Comparison of ENCODE assay signal across 16 mouse cellular contexts in genomic region chr19:10108129-10108528, GRCm38 (mm10).
"Had no signal": no experiment of that assay in that cellular context is flagged by ENCODE, and none has a peak within 500 bp of the region (broad histone marks: within the 10 kb centered on the region; RNA-seq: fewer than 3 reads in every experiment).

No protein-coding gene starts in this region.

- H3K36me3 ChIP-seq: midbrain, embryonic 10.5 days; midbrain, embryonic 13.5 days; neural tube, embryonic 13.5 days; neural tube, embryonic 15.5 days; stomach, embryonic 15.5 days had no signal

- H3K4me2 ChIP-seq: lung, embryonic 14.5 days; midbrain, embryonic 13.5 days; neural tube, embryonic 13.5 days; neural tube, embryonic 15.5 days; stomach, embryonic 15.5 days had no signal

- DNase-seq: lung, adult 18-20 months; lung, embryonic 14.5 days; lung, postnatal 10 days; lung, postnatal 4 days; right cerebral cortex, postnatal 14 days; thymus, adult 2 months; thymus, postnatal 25 days; thymus, postnatal 4 days had no signal

- H3K4me3 ChIP-seq: midbrain, embryonic 10.5 days; midbrain, embryonic 13.5 days; myocyte; neural tube, embryonic 13.5 days; neural tube, embryonic 15.5 days; stomach, embryonic 15.5 days had no signal

- H3K9ac ChIP-seq: lung, embryonic 14.5 days; midbrain, embryonic 13.5 days; neural tube, embryonic 13.5 days; neural tube, embryonic 15.5 days; stomach, embryonic 15.5 days had no signal

- ATAC-seq: midbrain, embryonic 13.5 days; midbrain, embryonic 16.5 days had no signal

- H3K9me3 ChIP-seq: midbrain, embryonic 10.5 days; midbrain, embryonic 13.5 days; neural tube, embryonic 13.5 days; neural tube, embryonic 15.5 days; stomach, embryonic 15.5 days had no signal

- H3K27me3 ChIP-seq: midbrain, embryonic 13.5 days; neural tube, embryonic 13.5 days; neural tube, embryonic 15.5 days; stomach, embryonic 15.5 days had no signal

- H3K27ac ChIP-seq: midbrain, embryonic 10.5 days; midbrain, embryonic 13.5 days; neural tube, embryonic 13.5 days; neural tube, embryonic 15.5 days; stomach, embryonic 15.5 days; stomach, postnatal 0 days had no signal

- H3K4me1 ChIP-seq: midbrain, embryonic 10.5 days; midbrain, embryonic 13.5 days; neural tube, embryonic 13.5 days; neural tube, embryonic 15.5 days; stomach, embryonic 15.5 days had no signal
